Mouse (Mus musculus) heart, adult 18-20 months (tissue): ENCODE measurements around the gene Olfr1294. TPM values are rescaled to one million over a fixed set of nuclear protein-coding genes. Genes with fewer than 3 reads are reported as not detected.

Experiments
- DNase-seq, 2 experiments: peaks; one replicate each; pipeline ENCODE4 v3.0.0; 2021 to 2022; ENCODE audit warnings: mixed read lengths in 1 of 2
- long read RNA-seq, 2 experiments: library from polyadenylated mRNA; stranded (forward); transcript quantifications; one replicate each; pipeline ENCODE4 v2.0.0; 2021
- total RNA-seq, 2 experiments: library from RNA; stranded (reverse); gene quantifications; 2 replicates each; pipeline ENCODE4 v1.2.3; 2021

Olfr1294 gene
- not detected for total RNA-seq
- long read RNA-seq, experiment 1, result 0 reads
- long read RNA-seq, experiment 2, result 0 reads

DNA sequence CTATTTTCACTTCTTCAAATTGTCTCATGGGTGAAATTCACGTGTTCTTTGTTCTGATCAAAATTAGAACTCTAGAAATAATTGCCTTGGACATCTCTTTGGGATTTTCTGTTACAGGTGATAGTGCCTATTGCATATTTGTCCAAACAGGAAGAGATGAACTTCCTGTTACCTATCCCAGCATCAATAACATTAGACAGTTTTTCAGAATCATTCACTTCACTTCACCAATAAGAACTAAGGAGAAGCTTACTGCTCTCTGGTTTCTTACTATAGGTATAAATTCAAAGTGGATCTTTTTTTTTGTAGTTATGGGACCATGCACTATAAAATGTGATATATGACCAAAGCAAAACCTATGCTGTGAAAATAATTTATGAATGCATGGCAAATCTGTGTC is at the start of gene Olfr1294:
Gene Olfr1294, minus strand, starts transcription at position 101 of the 400 bp plus-strand sequence.
- DNase-seq, result no peak

DNA sequence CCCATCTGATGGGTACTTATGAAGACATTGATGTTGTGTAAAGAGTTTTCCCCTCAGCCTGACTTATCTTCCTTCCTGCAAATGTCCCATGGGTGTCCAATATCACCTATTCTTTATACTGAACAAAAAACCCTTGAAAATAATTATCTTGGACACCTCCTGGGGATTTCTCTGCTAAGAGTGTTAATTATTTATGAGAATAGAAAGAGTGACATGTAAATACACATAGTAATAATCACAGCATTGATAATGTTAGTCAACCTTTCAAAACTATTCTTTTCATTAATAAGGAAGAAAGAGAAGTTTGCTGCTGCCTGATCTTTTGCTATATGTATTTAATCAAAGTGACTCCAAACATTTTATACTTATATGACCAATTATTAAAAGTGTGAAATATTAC is 29.5 kb upstream of the Olfr1294 start, which contains the start of gene Olfr1295:
Gene Olfr1295, minus strand, starts transcription at position 101 of the 400 bp plus-strand sequence.
- DNase-seq, result no peak

DNA sequence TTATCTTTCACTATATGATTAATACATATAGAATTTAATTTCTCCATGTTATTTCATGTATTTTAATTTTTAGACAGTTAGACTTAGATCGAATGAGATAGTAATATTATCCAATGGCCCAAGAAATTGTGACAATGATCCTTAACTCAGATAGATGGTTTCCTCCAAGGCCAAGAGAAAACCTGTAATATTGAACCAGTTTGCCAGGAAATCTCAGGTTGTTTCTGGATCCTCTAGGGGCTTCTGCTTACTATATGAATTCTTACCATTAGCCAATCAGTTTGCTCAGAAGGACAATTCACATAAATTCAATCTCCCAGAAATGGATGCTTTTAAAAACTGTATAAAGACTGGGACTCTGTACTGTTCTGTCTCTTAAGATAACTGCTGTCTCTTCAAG is 15.2 kb downstream of the Olfr1294 start, which contains the start of gene Olfr1293-ps:
Gene Olfr1293-ps, plus strand, starts transcription at position 301 of the 400 bp plus-strand sequence.
- DNase-seq, result no peak

DNA sequence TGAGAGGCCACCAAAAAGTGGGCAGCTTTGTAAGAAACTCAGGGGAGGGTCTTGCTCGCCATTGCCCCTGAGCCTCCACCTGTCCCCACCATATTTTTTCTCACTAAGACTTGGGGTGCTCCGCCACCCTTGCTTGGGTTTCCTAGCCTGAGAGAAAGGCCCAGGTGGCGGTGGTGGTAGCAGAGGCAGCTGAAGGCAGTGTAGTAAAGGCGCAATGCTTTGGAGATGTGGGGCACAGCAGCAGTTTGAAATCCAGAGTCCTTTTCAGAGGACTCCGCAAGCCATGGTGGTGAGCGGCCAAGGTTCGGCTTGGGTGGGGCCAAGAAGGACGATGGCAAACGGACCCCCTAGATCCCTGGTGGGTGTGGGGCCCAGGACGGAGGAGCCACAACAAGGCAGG is 22.6 kb downstream of the Olfr1294 start:
- no peak for DNase-seq

DNA sequence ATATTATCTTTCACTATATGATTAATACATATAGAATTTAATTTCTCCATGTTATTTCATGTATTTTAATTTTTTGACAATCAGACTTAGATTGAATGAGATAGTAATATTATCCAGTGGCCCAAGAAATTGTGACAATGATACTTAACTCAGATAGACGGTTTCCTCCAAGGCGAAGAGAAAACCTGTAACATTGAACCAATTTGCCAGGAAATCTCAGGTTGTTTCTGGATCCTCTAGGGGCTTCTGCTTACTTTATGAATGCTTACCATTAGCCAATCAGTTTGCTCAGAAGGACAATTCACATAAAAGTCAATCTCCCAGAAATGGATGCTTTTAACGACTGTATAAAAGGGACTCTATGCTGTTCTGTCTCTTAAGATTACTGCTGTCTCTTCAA is 43.2 kb downstream of the Olfr1294 start, which contains the start of gene Olfr1291-ps1:
Gene Olfr1291-ps1, plus strand, starts transcription at position 301 of the 400 bp plus-strand sequence.
- no peak for DNase-seq

DNA sequence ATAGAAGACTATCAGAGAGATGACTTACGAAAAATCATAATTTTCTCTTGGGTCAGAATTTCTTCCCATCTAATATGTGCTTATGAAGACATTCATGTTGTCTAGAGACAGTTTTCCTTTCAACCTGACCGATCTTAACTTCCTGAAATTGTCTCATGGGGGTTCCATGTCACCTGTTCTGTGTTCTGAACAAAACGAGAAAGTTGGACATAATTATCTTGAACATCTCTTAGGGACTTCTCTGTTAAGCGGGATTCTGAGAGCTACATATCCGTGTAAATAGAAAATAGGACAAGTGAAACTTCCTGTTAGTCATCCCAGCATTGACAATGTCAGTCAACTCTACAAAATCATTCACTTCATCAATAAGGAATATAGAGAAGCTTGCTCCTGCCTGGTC is 46.4 kb downstream of the Olfr1294 start, which contains the start of gene Olfr1290:
Gene Olfr1290, minus strand, starts transcription at position 101 of the 400 bp plus-strand sequence.
- no peak for DNase-seq

Other genes starting within 250 kb of the Olfr1294 start
- not detected for gene Olfr1279, start 239.7 kb downstream of the Olfr1294 start, total RNA-seq
- gene Olfr1280, start 226.3 kb downstream of the Olfr1294 start, total RNA-seq, result not detected
- gene Olfr1281, start 213.8 kb downstream of the Olfr1294 start, total RNA-seq, result not detected
- gene Olfr1282, start 204.2 kb downstream of the Olfr1294 start, total RNA-seq, result not detected
- not detected for gene Olfr1283, start 173.5 kb downstream of the Olfr1294 start, total RNA-seq
- not detected for gene Olfr1284, start 164.8 kb downstream of the Olfr1294 start, total RNA-seq
- gene Olfr1286, start 117.2 kb downstream of the Olfr1294 start, total RNA-seq, result not detected
- gene Olfr1287, start 91.1 kb downstream of the Olfr1294 start, total RNA-seq, result not detected
- gene Olfr1288, start 66.2 kb downstream of the Olfr1294 start, total RNA-seq, result not detected
- gene Olfr1289, start 59.5 kb downstream of the Olfr1294 start, total RNA-seq, result not detected
- not detected for gene Olfr1290, start 46.5 kb downstream of the Olfr1294 start, total RNA-seq
- not detected for gene Olfr1291-ps1, start 43.1 kb downstream of the Olfr1294 start, total RNA-seq
- not detected for gene Olfr1293-ps, start 15.1 kb downstream of the Olfr1294 start, total RNA-seq
- gene Olfr1295, start 29.4 kb upstream of the Olfr1294 start, total RNA-seq, result not detected
- gene Olfr1297, start 86.2 kb upstream of the Olfr1294 start, total RNA-seq, result not detected
- not detected for gene Olfr1298, start 108.9 kb upstream of the Olfr1294 start, total RNA-seq
- not detected for gene Olfr1299, start 121.1 kb upstream of the Olfr1294 start, total RNA-seq
- gene Olfr1301, start 210.7 kb upstream of the Olfr1294 start, total RNA-seq, result not detected
- not detected for gene Olfr1302, start 237.1 kb upstream of the Olfr1294 start, total RNA-seq